Mouse (Mus musculus): ENCODE data around the gene Sema3f.

GRCm38 (mm10) chr9:107696845-107697610, 13.2 kb downstream of the Sema3f start:
- TF ChIP-seq CTCF (IDR thresholded peaks at IDR 0.05; ENCODE audit: extremely low read depth, insufficient read length, insufficient replicate concordance, low read depth, low read length) (no peak), POLR2A (IDR thresholded peaks at IDR 0.05; ENCODE audit: low read depth, low read length) (no peak)

Measured in small intestine, adult 2 months (tissue).